Mouse (Mus musculus): ENCODE results near the gene Tcf15. TPM values are rescaled to one million over a fixed set of nuclear protein-coding genes. Genes with fewer than 3 reads are reported as not detected.

Tcf15 gene
- 1.1 and 1.7 TPM in 2 replicates for polyA plus RNA-seq (2015; fragmentation: Nextera tagmentation; extraction: Ambion mirVana)

- H3K27ac ChIP-seq (replicated peaks): no peak within 1 kb of the TSS
- H3K27me3 ChIP-seq: peaks cover 27% of the 10 kb centered on the region
- H3K4me2 ChIP-seq: peak within 1 kb of the TSS; percentile 73
- peaks cover 36% of the 10 kb centered on the region for H3K4me1 ChIP-seq (replicated peaks)
- no peaks in the 10 kb centered on the region for H3K36me3 ChIP-seq
- H3K4me3 ChIP-seq: peak within 1 kb of the TSS; percentile 46
- under 1% methylated on average over 113 of the region's 118 CpGs for WGBS
- ATAC-seq (ENCODE audit: low FRiP score, low read depth): peak; percentile 36; the same call in 1 of the 2 replicates
- H3K9ac ChIP-seq: peak within 1 kb of the TSS; percentile 35
- H3K9me3 ChIP-seq: no peaks in the 10 kb centered on the region
Measured at GRCm38 (mm10) chr2:152143279-152144157, at the start of gene Tcf15. Gene Tcf15, plus strand, starts transcription at chr2:152143561.

- H3K36me3 ChIP-seq: no peaks in the 10 kb centered on the region
- no peak for ATAC-seq (ENCODE audit: low FRiP score, low read depth)
- H3K27me3 ChIP-seq: 0 out of 2 replicates have a peak, but pooled peaks cover 6% of the 10 kb centered on the region
- 9% methylated on average over 29 of the region's 29 CpGs for WGBS
- peak overlapping the region; percentile 26 for H3K4me2 ChIP-seq
- 0 out of 2 replicates have a peak overlapping the region, but pooled peaks have one; percentile 10 for H3K9ac ChIP-seq
- peaks cover 35% of the 10 kb centered on the region for H3K4me1 ChIP-seq (replicated peaks)
- H3K9me3 ChIP-seq: no peaks in the 10 kb centered on the region
- no peak overlapping the region for H3K27ac ChIP-seq (replicated peaks)
- H3K4me3 ChIP-seq: no peak overlapping the region
Measured at GRCm38 (mm10) chr2:152094856-152095545, 48.4 kb upstream of the Tcf15 start.

DNA sequence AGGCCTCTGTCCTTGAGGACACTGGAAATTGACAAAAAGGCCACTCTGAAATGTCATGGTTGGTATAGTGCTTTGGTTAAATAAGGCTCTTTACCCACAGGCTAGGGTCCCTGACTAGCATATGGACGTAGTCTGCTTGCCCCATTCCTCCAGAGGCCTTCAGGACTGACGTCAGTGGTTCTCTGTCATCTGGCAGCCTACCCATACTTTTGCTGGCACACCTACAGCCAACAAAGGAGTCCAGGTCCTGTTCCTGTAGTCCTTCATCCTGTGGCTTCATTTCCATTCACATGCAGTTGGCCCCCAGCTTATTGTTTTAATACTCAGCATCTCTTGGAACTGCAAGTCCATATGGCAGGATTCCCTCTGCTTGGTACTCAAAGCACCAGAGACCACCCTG is 46.4 kb upstream of the Tcf15 start:
- no peak overlapping the region for H3K27ac ChIP-seq (replicated peaks)

DNA sequence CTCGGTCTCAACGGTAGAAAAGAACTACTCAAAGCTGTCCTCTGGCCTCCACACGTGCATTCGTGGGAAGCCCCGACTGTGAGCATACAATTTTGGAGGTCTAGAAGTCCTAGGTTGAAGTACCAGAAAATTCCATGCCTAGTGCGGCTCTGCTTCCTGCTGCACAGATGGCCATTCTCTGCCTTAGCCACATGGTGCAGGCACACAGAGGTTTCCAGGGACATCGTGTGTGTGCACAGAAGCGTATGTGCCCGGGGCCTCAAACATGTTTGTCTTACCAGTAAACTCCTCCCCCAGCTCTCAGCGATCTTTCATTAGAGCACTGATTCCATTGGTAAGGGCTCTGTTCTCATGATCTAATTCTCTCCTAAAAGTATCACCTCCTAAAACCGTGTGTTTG is 45.4 kb upstream of the Tcf15 start:
- Histone ChIP-seq H3K27ac (replicated peaks) (no peak overlapping the region), H3K9me3 (no peaks in the 10 kb centered on the region), H3K27me3 (0 out of 2 replicates have a peak, but pooled peaks cover 6% of the 10 kb centered on the region), H3K4me2 (no peak overlapping the region), H3K9ac (no peak overlapping the region), H3K4me3 (no peak overlapping the region), H3K4me1 (replicated peaks) (peaks cover 33% of the 10 kb centered on the region), H3K36me3 (no peaks in the 10 kb centered on the region)
- 60% methylated on average over 11 of the region's 11 CpGs for WGBS
- no peak for ATAC-seq (ENCODE audit: low FRiP score, low read depth)

More for the DNA sequence above, 46.4 kb upstream of the Tcf15 start:
- Histone ChIP-seq H3K9me3 (no peaks in the 10 kb centered on the region), H3K4me1 (replicated peaks) (peaks cover 30% of the 10 kb centered on the region), H3K27me3 (0 out of 2 replicates have a peak, but pooled peaks cover 6% of the 10 kb centered on the region), H3K36me3 (no peaks in the 10 kb centered on the region), H3K9ac (no peak overlapping the region), H3K4me2 (no peak overlapping the region), H3K4me3 (no peak overlapping the region)
- WGBS: 60% methylated on average over 2 of the region's 2 CpGs
- no peak for ATAC-seq (ENCODE audit: low FRiP score, low read depth)

GRCm38 (mm10) chr2:152099538-152099937 is 43.8 kb upstream of the Tcf15 start:
- H3K9ac ChIP-seq: no peak overlapping the region
- no peaks in the 10 kb centered on the region for H3K9me3 ChIP-seq
- H3K36me3 ChIP-seq: no peaks in the 10 kb centered on the region
- peaks cover 24% of the 10 kb centered on the region for H3K4me1 ChIP-seq (replicated peaks)
- WGBS: 39% methylated on average over 3 of the region's 3 CpGs
- no peak for ATAC-seq (ENCODE audit: low FRiP score, low read depth)
- no peak overlapping the region for H3K4me3 ChIP-seq
- H3K27ac ChIP-seq (replicated peaks): no peak overlapping the region
- no peaks in the 10 kb centered on the region for H3K27me3 ChIP-seq
- no peak overlapping the region for H3K4me2 ChIP-seq

DNA sequence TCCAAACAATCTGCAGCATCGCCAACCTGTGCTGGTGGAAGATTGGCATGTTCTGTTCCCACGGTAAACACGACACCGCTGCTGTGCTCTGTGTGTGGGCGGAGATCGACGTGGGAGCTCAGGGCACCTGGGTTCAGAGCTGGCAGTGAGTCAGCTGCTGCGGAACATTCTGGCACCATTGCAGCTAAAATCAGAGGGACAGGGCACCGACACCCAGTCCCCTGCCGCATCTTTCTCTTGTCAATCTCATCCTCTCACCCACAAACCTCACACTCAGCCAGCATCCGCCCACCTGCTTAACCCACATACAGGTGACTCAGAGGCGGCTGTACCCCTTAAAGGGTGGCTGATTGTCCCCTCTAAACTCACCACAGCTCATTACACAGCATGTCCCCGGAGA is 41.6 kb upstream of the Tcf15 start:
- Histone ChIP-seq H3K9ac (no peak overlapping the region), H3K4me3 (no peak overlapping the region), H3K4me1 (replicated peaks) (peaks cover 29% of the 10 kb centered on the region), H3K4me2 (no peak overlapping the region), H3K36me3 (no peaks in the 10 kb centered on the region), H3K27ac (replicated peaks) (no peak overlapping the region), H3K9me3 (no peaks in the 10 kb centered on the region), H3K27me3 (no peaks in the 10 kb centered on the region)
- ATAC-seq (ENCODE audit: low FRiP score, low read depth): no peak
- WGBS: 69% methylated on average over 13 of the region's 13 CpGs

DNA sequence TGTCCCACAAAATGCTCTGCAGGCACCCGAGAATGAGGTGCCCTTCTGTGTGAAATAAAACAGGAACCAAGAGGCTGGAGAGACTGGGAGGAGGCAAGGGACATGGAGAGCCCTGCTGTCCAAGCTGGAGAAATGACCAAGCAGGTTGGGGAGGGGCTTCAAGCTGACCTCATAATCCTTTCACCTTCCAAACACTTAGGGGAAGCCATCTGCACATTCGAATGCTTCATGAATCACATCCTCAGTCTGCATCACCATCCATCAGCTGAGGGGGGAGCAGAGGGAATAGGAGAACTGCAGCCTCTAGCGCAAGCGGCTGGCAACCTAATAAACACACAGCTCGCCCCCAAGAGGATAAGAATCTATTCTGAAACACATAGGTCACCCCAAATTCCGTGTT is 41.0 kb upstream of the Tcf15 start:
- H3K4me3 ChIP-seq: no peak overlapping the region
- H3K27ac ChIP-seq (replicated peaks): no peak overlapping the region
- ATAC-seq (ENCODE audit: low FRiP score, low read depth): no peak
- peaks cover 30% of the 10 kb centered on the region for H3K4me1 ChIP-seq (replicated peaks)
- H3K4me2 ChIP-seq: no peak overlapping the region
- no peaks in the 10 kb centered on the region for H3K27me3 ChIP-seq
- no peak overlapping the region for H3K9ac ChIP-seq
- H3K9me3 ChIP-seq: no peaks in the 10 kb centered on the region
- 45% methylated on average over 6 of the region's 6 CpGs for WGBS
- no peaks in the 10 kb centered on the region for H3K36me3 ChIP-seq

GRCm38 (mm10) chr2:152104711-152105317 is 38.5 kb upstream of the Tcf15 start:
- Histone ChIP-seq H3K9ac (peak overlapping the region; percentile 79), H3K27me3 (no peaks in the 10 kb centered on the region), H3K9me3 (no peaks in the 10 kb centered on the region), H3K4me1 (replicated peaks) (peaks cover 25% of the 10 kb centered on the region), H3K4me3 (peak overlapping the region; percentile 65), H3K36me3 (0 out of 2 replicates have a peak, but pooled peaks cover 3% of the 10 kb centered on the region), H3K4me2 (peak overlapping the region; percentile 82), H3K27ac (replicated peaks) (peak overlapping the region; percentile 55; the same call in 1 of the 2 replicates)
- WGBS: 14% methylated on average over 17 of the region's 17 CpGs
- ATAC-seq (ENCODE audit: low FRiP score, low read depth): peak; percentile 33; the same call in 1 of the 2 replicates

GRCm38 (mm10) chr2:152105318-152106224 is 37.8 kb upstream of the Tcf15 start, which contains the start of gene Srxn1:
Gene Srxn1, plus strand, starts transcription at chr2:152105516.
- H3K27ac ChIP-seq (replicated peaks): peak within 1 kb of the TSS; percentile 55
- 2% methylated on average over 84 of the region's 84 CpGs for WGBS
- peak within 1 kb of the TSS; percentile 79 for H3K9ac ChIP-seq
- H3K27me3 ChIP-seq: no peaks in the 10 kb centered on the region
- 0 out of 2 replicates have a peak, but pooled peaks cover 3% of the 10 kb centered on the region for H3K36me3 ChIP-seq
- no peaks in the 10 kb centered on the region for H3K9me3 ChIP-seq
- peak within 1 kb of the TSS; percentile 65 for H3K4me3 ChIP-seq
- peak; percentile 84 for ATAC-seq (ENCODE audit: low FRiP score, low read depth)
- H3K4me1 ChIP-seq (replicated peaks): peaks cover 25% of the 10 kb centered on the region
- peak within 1 kb of the TSS; percentile 82 for H3K4me2 ChIP-seq

- H3K4me1 ChIP-seq (replicated peaks): peaks cover 25% of the 10 kb centered on the region
- ATAC-seq (ENCODE audit: low FRiP score, low read depth): no peak
- H3K27me3 ChIP-seq: no peaks in the 10 kb centered on the region
- no peak overlapping the region for H3K9ac ChIP-seq
- 0 out of 2 replicates have a peak, but pooled peaks cover 3% of the 10 kb centered on the region for H3K36me3 ChIP-seq
- no peaks in the 10 kb centered on the region for H3K9me3 ChIP-seq
- no peak overlapping the region for H3K27ac ChIP-seq (replicated peaks)
- 85% methylated on average over 3 of the region's 3 CpGs for WGBS
- H3K4me3 ChIP-seq: peak overlapping the region; percentile 65
- H3K4me2 ChIP-seq: peak overlapping the region; percentile 82
Measured at GRCm38 (mm10) chr2:152106225-152106595, 37.2 kb upstream of the Tcf15 start.

DNA sequence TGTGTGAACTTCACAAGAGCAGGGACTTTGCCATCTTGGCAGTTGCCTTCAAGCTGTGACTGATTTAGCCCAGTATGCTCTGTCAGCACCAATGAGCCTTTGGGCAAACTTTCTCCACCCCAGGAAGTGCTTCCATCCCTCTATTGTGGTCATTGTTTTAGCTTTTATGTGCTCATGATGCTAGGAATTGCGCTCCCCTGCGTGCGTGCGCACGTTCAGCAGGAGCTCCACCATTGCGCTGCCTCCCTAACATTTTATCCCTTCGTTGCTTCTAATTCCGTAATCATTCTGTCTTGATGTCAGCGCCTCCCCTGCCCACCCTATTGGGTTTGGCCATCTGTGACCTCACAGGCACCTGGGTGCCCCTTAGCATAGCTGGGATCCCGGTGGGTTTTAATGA is 36.8 kb upstream of the Tcf15 start:
- ATAC-seq (ENCODE audit: low FRiP score, low read depth): no peak
- peaks cover 25% of the 10 kb centered on the region for H3K4me1 ChIP-seq (replicated peaks)
- no peaks in the 10 kb centered on the region for H3K27me3 ChIP-seq
- no peak overlapping the region for H3K4me3 ChIP-seq
- H3K36me3 ChIP-seq: 0 out of 2 replicates have a peak, but pooled peaks cover 3% of the 10 kb centered on the region
- no peak overlapping the region for H3K27ac ChIP-seq (replicated peaks)
- no peak overlapping the region for H3K9ac ChIP-seq
- WGBS: 91% methylated on average over 10 of the region's 10 CpGs
- H3K9me3 ChIP-seq: no peaks in the 10 kb centered on the region
- H3K4me2 ChIP-seq: peak overlapping the region; percentile 82
